Mouse (Mus musculus): Measurements from ENCODE around the gene Dgkq. TPM values are rescaled to one million over a fixed set of nuclear protein-coding genes. Genes with fewer than 3 reads are reported as not detected.

The Dgkq gene
- total RNA-seq (2021), result 10 to 100 TPM; 52.6 to 55.0 TPM

DNA sequence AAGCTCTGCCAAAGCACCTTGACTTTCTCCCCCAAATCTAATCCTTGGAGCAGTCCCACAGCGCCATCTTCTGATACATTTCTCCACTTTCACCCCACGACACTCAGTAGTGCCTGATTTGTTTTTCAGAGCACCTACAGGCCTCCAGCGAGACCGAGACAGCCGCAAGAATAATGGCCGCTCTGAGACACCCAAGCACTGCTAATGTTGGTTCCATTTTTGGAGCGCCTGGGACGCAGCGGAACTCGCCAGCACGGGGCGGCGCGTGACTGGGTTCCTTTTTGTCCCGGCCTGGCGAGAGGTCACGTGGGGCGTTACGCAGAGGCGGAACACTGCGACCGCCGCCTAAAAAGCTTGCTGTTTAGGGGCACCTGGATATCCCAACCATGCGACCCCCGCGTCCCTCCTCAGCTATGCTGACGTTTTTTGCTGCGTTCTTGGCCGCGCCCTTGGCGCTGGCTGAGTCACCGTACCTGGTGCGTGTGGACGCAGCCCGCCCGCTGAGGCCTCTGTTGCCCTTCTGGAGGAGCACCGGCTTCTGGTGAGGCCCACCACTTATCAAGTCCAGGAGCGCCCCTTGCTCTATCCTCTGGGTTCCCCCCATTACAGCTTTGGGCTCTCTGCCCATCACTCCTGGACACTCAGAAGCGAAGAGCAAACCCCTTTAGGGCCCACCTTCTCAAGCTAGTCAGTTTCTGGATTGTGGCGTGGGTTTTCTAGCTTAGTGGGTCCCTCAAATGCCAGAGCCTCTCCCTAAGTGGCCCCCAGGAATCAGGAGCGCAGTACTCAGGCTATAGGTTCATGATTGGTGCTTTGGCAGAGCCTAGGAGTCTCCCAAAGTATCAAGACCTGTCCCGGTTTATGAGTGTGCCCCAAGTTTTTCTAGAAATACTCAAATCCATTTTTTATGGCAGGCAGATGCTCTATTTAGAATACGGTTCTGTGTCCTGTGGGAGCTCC lies at the start of gene Dgkq:
TSS of gene Dgkq (minus strand) at position 696 of the 960 bp plus-strand sequence.
- peak; percentile 89 to 91 for DNase-seq

DNA sequence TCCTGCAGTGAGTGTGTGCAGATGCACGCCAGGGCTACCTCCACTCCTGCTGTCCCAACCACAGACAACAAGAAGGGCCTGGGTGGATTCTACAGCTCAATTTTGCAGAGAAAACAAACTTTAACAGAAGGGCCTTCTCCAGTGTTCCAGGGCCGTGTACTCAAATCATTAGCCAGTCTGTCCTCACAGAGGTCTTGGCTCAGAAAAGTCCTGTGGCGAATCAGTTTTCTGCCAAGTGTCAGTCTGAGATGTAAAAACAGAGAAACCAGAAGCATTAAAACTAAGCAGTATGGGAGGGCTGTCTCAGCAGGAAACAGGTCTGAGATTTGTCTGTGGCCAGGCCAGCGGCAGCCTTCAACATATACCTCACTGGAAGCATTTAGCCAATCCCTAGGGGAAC lies 48.6 kb upstream of the Dgkq start:
- no peak for DNase-seq

GRCm38 (mm10) chr5:108715974-108716373 lies 46.5 kb upstream of the Dgkq start:
- no peak for DNase-seq

DNA sequence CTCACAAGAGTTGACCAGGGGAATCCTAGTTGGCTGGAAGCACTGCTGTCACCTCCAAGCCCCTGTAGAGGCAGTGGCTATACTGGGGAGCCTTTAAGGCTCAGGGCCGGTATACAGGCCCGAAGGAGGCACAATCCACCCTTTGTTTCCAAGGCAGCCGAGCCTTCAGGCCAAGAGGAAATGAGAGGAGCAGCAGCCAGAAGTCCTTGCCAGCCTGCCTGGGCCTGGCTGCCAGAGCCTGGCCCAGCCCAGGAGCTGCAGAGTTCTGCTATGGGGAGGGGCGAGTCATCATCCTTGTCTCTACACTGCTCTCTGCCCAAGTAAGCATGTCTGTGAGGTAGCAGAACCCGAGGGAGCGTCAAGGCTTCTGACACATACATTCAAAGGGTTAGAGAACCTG lies 44.7 kb upstream of the Dgkq start:
- peak; percentile 51 to 61 for DNase-seq

DNA sequence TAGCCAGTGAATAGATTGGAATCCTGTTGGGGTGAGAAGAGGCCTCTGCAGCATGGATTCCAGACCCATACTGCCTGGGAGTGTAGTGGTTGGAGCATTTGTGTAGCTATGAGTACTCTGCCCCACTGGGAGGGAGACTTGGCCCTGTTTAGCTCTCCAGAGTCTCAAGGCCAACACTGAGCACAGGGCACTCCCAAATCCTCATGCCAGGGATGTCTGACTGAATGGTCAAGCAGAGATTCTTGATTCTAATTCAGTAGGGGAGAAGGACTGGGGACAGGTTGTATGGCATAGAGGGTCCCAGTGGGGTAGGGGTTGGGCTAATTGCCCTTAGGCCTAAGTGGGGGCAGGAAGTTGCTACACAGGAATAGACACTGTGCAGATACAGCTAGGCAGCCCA lies 44.2 kb upstream of the Dgkq start:
- DNase-seq, result no peak

DNA sequence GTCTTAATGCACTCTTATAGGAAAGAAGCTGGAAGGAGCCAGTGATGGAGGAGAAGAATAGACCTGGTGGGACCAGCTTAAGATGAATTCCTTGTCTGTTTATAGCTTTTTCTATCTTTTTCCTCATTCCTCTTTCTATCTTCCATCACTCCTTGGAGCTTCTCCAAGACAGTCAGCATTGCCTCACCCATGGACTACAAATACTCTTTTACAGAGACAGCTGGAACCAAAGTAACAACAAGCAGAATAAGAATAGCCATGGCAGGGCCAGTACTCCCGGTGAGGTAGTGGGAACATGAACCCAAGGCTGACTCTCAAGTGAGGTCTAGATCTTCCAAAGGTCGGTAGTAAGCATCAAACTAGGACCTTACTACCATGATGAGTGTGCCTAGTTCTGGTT lies 43.6 kb upstream of the Dgkq start:
- DNase-seq, result no peak

GRCm38 (mm10) chr5:108711968-108712367 lies 42.5 kb upstream of the Dgkq start:
- no peak for DNase-seq

GRCm38 (mm10) chr5:108708981-108709731 lies 39.7 kb upstream of the Dgkq start:
- no peak for DNase-seq

DNA sequence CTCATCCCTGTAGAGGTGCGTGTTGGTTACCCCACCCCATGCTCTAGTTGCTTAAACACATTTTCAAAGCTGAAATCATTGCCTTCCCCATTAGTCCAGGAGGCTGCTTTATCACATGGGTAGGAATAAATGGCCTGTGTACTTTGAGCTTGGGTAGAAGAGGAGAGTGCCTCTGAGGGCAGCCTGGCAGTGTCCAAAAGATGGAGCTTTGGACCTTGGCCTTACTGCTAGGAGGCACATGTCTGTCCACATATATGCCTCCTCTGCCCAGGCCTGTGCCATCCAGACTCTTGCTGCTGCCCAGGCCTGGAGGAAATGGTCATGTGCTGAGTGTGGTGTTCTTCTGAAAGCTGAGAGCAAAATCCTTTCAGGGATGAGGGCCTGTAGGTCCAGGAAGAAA lies 38.9 kb upstream of the Dgkq start:
- DNase-seq, result no peak

GRCm38 (mm10) chr5:108707758-108708157 lies 38.3 kb upstream of the Dgkq start:
- DNase-seq, result no peak

DNA sequence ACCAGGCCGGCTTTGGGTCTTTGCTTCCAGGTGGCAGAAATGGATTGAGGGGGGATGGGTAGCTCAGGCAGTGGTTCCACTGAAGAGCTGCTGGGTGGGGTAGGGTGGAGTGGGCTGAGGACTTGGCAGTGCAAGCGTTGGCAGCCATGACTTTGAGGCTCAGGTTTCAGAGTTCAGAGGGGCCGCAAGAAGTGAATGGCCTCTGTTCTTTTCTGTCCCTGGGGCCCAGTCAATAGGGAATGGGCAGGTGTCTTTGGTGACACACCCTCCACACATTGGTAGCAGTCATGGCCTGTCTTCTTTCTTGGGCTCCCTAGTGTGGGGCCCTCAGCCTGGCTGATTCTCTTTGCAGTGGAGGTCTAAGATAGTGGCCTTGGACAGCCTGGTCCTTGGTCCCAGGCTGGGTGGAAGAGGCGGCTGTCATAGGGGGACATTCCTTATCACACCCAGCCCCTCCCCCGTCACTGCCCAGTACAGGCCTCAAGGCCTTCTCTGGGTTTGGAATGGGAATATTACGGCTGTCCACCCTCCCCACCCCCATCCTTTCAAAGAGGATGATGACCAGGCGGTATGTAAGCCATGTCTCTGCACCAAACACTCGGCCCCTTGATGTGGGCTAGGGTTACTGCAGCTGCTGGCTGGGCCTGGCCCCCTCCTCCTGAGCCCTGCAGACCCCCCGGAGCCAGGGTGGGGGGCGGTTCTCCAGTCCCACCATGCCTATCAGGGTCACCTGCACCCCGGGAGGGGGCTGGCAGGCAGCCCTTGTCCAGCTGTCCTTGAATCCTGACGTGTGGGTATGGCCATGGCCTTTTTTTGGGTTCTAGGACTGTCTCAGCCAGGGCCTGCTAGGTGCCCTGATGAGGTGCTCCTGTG lies 34.5 kb upstream of the Dgkq start:
- DNase-seq, result no peak

DNA sequence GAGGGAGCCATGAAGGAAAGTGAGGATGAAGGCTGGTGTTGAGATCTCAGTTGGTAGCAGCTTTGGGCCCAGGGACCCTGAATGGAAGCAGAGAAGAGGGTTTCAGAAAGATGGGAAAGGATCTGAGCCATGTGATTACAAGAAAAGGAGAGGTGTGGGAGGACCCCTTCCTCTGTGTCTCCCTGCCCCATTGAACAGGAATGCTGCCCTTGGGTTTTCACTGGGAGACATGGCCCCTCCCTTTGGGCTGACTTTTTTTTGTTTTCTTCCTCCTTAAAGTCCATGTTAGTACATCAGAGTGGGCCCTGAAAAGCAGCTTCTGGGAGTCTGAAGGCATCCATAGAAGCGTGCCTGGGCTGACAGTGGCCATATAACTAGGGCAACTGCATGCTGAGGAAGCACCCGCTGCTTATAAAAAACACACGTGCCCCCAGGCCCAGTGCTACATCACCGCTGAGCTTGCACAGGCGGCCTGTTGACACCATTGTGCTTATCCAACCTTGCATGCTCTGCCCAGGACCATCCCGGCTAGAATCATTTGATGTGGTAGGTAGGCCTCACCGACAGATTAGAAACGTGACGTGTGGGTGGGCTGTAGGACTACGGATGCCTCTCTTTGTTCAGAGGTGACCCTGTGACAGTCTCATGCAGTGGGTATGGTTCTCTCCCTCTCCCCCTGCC lies 32.0 kb upstream of the Dgkq start:
- no peak for DNase-seq

DNA sequence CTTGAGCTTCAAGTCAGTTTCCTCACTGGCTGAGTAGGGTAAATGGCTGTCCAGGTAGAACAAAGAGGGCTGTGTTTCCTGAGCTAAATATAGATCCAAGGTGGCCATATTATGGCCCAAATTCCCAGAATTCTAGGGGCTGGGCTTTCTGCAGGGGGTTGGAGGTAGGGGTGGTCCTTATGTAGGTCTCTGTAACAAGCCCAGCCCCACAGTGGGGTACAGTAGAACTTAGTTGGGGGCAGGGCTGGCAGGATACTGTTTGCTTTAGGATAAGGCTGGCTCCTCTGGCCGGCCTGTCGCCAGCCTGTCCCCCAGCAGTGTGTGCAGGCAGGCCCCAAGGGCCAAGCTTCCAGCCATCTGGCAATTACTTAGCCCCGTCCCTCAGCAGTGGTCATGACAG lies 30.9 kb upstream of the Dgkq start:
- DNase-seq, result no peak

- peak; percentile 73 to 76 for DNase-seq
Measured at GRCm38 (mm10) chr5:108697341-108697753, 27.9 kb upstream of the Dgkq start.

DNA sequence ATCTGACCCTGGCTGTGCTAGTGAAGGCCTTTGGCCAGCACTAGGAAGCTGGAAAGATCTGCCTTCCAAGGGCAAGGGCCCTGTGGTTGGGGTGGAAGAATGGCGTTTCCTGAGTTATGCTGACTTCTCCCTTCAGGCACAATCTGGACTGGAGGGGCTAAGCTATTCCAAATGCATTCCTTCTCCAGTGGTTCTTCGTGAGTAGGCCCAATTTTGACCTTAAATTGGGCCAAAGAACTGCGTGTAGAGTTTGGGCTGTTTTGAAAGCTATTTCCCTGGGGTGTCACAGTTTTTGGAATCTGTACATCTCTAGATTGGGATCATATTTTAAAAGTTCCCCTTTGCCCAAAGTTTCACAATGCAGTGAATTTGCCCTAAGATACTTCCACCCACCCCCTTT lies 27.1 kb upstream of the Dgkq start:
- DNase-seq, result no peak

DNA sequence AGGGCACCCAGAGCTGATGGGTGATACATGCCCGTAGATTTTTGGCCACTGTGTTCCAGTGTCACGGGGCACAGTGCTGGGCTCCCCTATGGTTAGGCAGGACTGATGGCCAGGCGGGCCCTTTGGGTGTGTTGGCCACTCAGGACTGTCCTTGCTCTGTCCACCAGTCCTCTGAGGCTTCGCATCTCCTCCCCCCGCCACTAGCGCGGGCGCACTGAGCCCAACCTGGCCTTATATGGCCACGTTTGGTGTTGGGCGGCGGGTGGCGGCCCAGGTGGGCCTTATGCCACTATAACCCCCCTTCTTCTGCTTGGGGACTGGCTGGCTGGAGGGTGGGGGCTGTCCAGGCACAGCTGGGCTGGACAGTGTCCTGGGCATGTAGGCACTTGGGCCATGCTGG lies 26.4 kb upstream of the Dgkq start:
- no peak for DNase-seq

GRCm38 (mm10) chr5:108694352-108695261 lies 25.1 kb upstream of the Dgkq start:
- peak in 1 of 2 experiments; percentile 52 for DNase-seq

- DNase-seq, result peak; percentile 70
Measured at GRCm38 (mm10) chr5:108693872-108694288, 24.4 kb upstream of the Dgkq start.

DNA sequence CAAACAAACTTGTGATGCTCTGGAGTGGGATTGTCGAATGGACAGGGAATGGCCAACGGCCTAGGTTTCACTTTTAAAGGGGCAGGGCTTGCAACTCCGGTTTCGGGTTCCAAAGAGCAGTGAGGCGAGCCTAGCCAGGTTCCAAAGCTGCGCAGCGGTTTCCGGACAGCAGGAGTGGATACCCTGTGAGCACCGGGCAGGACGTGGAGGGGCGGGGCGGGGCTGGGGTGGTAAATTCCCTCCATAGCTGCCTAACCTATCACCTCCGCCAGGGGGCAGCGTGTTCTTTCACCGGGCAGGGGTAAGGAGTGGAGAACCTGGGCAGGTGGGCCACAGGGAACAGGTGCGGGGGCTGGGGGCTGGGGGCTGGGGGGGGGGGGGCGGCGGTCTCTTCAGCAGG lies 22.8 kb upstream of the Dgkq start, which contains the start of gene Fgfrl1:
TSS of gene Fgfrl1 (plus strand) at position 112 of the 400 bp plus-strand sequence.
- no peak for DNase-seq

- no peak for DNase-seq
Measured at GRCm38 (mm10) chr5:108691152-108691551, 21.7 kb upstream of the Dgkq start.

DNA sequence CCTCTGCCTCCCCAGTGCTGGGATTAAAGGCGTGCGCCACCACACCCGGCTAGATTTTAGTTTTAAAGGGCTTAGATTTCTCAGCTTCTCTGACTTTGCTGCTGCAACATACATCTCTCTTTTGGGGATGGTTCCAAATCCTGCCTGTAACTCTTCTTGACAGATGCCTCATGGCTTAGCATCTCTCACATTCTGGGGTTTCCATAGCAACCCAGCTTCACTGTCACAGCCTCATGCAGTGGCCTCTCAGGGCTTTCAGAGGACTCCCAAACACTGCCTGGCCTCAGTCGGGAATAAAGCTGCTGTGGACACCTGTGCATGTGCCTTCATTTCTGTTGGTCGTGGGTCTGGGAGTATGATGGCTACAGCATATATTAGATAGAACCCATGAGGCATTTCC lies 19.6 kb upstream of the Dgkq start:
- DNase-seq, result no peak
